Mouse (Mus musculus): ENCODE measurements at regions not wholly inside any gene's neighbourhood (a gene's known extent, or its start where the extent isn't known, plus 50 kb on each side); places are given as distances from the start of the nearest gene placed in this dataset.
"Not testable (repeated sequence)": the region's sequence is repeated elsewhere in the genome, so short reads cannot be mapped to it uniquely, and the experiment has no call there.

GRCm38 (mm10) chr12:115276749-115277148 is 770.8 kb upstream of the Zfp386 start:
- peak; percentile 52 for ATAC-seq (replicated peaks; ENCODE audit: poor library complexity, severe bottlenecking)

- peak; percentile 30; the same call in 1 of the 2 replicates for ATAC-seq (replicated peaks; ENCODE audit: poor library complexity, severe bottlenecking)
Observed at GRCm38 (mm10) chr12:115293772-115294171, 753.8 kb upstream of the Zfp386 start.

GRCm38 (mm10) chr12:115298041-115298440 is 749.5 kb upstream of the Zfp386 start:
- ATAC-seq (replicated peaks; ENCODE audit: poor library complexity, severe bottlenecking) = not testable (repeated sequence)

GRCm38 (mm10) chr12:115311956-115312355 is 735.6 kb upstream of the Zfp386 start:
- ATAC-seq (replicated peaks; ENCODE audit: poor library complexity, severe bottlenecking) = peak; percentile 99

- ATAC-seq (replicated peaks; ENCODE audit: poor library complexity, severe bottlenecking) = peak; percentile 79
Observed at GRCm38 (mm10) chr12:115312604-115313003, 734.9 kb upstream of the Zfp386 start.

GRCm38 (mm10) chr12:115320641-115321040 is 726.9 kb upstream of the Zfp386 start:
- ATAC-seq (replicated peaks; ENCODE audit: poor library complexity, severe bottlenecking) = peak; percentile 81

- peak; percentile 40 for ATAC-seq (replicated peaks; ENCODE audit: poor library complexity, severe bottlenecking)
Observed at GRCm38 (mm10) chr12:115328439-115328838, 719.1 kb upstream of the Zfp386 start.

- ATAC-seq (replicated peaks; ENCODE audit: poor library complexity, severe bottlenecking) = peak; percentile 50
Observed at GRCm38 (mm10) chr12:115334770-115335169, 712.8 kb upstream of the Zfp386 start.

- no peak for ATAC-seq (replicated peaks; ENCODE audit: poor library complexity, severe bottlenecking)
Observed at GRCm38 (mm10) chr12:115336594-115336993, 710.9 kb upstream of the Zfp386 start.

- peak; percentile 67 for ATAC-seq (replicated peaks; ENCODE audit: poor library complexity, severe bottlenecking)
Observed at GRCm38 (mm10) chr12:115346112-115346511, 701.4 kb upstream of the Zfp386 start.

- peak; percentile 37; the same call in 1 of the 2 replicates for ATAC-seq (replicated peaks; ENCODE audit: poor library complexity, severe bottlenecking)
Observed at GRCm38 (mm10) chr12:115359050-115359449, 688.5 kb upstream of the Zfp386 start.

GRCm38 (mm10) chr12:115365628-115366027 is 681.9 kb upstream of the Zfp386 start:
- ATAC-seq (replicated peaks; ENCODE audit: poor library complexity, severe bottlenecking) = not testable (repeated sequence)

- peak; percentile 55; the same call in 1 of the 2 replicates for ATAC-seq (replicated peaks; ENCODE audit: poor library complexity, severe bottlenecking)
Observed at GRCm38 (mm10) chr12:115371784-115372183, 675.7 kb upstream of the Zfp386 start.

- ATAC-seq (replicated peaks; ENCODE audit: poor library complexity, severe bottlenecking) = not testable (repeated sequence)
Observed at GRCm38 (mm10) chr12:115373056-115373455, 674.5 kb upstream of the Zfp386 start.

GRCm38 (mm10) chr12:115386479-115386878 is 661.0 kb upstream of the Zfp386 start:
- peak; percentile 69 for ATAC-seq (replicated peaks; ENCODE audit: poor library complexity, severe bottlenecking)

- ATAC-seq (replicated peaks; ENCODE audit: poor library complexity, severe bottlenecking) = peak; percentile 92
Observed at GRCm38 (mm10) chr12:115404116-115404515, 643.4 kb upstream of the Zfp386 start.

- ATAC-seq (replicated peaks; ENCODE audit: poor library complexity, severe bottlenecking) = peak; percentile 56
Observed at GRCm38 (mm10) chr12:115404657-115405056, 642.9 kb upstream of the Zfp386 start.

GRCm38 (mm10) chr12:115446247-115446646 is 601.3 kb upstream of the Zfp386 start:
- ATAC-seq (replicated peaks; ENCODE audit: poor library complexity, severe bottlenecking) = peak; percentile 88

GRCm38 (mm10) chr12:115452626-115453025 is 594.9 kb upstream of the Zfp386 start:
- peak; percentile 73 for ATAC-seq (replicated peaks; ENCODE audit: poor library complexity, severe bottlenecking)

GRCm38 (mm10) chr12:115464777-115465176 is 582.7 kb upstream of the Zfp386 start:
- peak; percentile 74 for ATAC-seq (replicated peaks; ENCODE audit: poor library complexity, severe bottlenecking)

GRCm38 (mm10) chr12:115468015-115468414 is 579.5 kb upstream of the Zfp386 start:
- peak; percentile 91 for ATAC-seq (replicated peaks; ENCODE audit: poor library complexity, severe bottlenecking)

- peak; percentile 60; the same call in 1 of the 2 replicates for ATAC-seq (replicated peaks; ENCODE audit: poor library complexity, severe bottlenecking)
Observed at GRCm38 (mm10) chr12:115468569-115468968, 579.0 kb upstream of the Zfp386 start.

- ATAC-seq (replicated peaks; ENCODE audit: poor library complexity, severe bottlenecking) = peak; percentile 52; the same call in 1 of the 2 replicates
Observed at GRCm38 (mm10) chr12:115498865-115499264, 548.7 kb upstream of the Zfp386 start.

Measured in granulocyte monocyte progenitor cell, adult 5-6 weeks (primary cell).